Mouse (Mus musculus) monocyte, adult 5-6 weeks (primary cell): ENCODE measurements around the gene Slc47a1. TPM values are rescaled to one million over a fixed set of nuclear protein-coding genes. Genes with fewer than 3 reads are reported as not detected.
"Not testable (repeated sequence)": the region's sequence is repeated elsewhere in the genome, so short reads cannot be mapped to it uniquely, and the experiment has no call there.

Source experiments
- ATAC-seq: fragments of 153-309, 156-312 bp; replicated peaks from 2 replicates; pipeline ENCODE4 v1.8.0; 2017; ENCODE audit warnings: mild to moderate bottlenecking; ENCODE audit not compliant: low TSS enrichment, insufficient number of reproducible peaks, severe bottlenecking, poor library complexity, low FRiP score
- total RNA-seq: library from RNA; stranded (forward); fragments of 200-1000, 200-491, 200-594 nt; gene quantifications from 3 replicates; pipeline ENCODE4 v1.2.3, GENCODE M21; 2017

The Slc47a1 gene
- total RNA-seq, 1 experiment from 2014 or later, result not detected

- ATAC-seq, result no peak
These were observed 36.9 kb downstream of the Slc47a1 start for GRCm38 (mm10) chr11:61341233-61341632.

GRCm38 (mm10) chr11:61340374-61340773 lies 37.8 kb downstream of the Slc47a1 start:
- ATAC-seq, result no peak

GRCm38 (mm10) chr11:61337586-61337985 lies 40.6 kb downstream of the Slc47a1 start:
- ATAC-seq, result no peak

- ATAC-seq, result no peak
These were observed 57.0 kb downstream of the Slc47a1 start for GRCm38 (mm10) chr11:61320904-61321687.

GRCm38 (mm10) chr11:61319923-61320567 lies 58.1 kb downstream of the Slc47a1 start:
- ATAC-seq, result no peak

- no peak for ATAC-seq
These were observed 58.8 kb downstream of the Slc47a1 start for GRCm38 (mm10) chr11:61319233-61319922.

GRCm38 (mm10) chr11:61316864-61317263 lies 61.3 kb downstream of the Slc47a1 start:
- no peak for ATAC-seq

GRCm38 (mm10) chr11:61310321-61310720 lies 67.8 kb downstream of the Slc47a1 start:
- no peak for ATAC-seq

GRCm38 (mm10) chr11:61309831-61310230 lies 68.3 kb downstream of the Slc47a1 start:
- ATAC-seq, result no peak

- no peak for ATAC-seq
These were observed 70.3 kb downstream of the Slc47a1 start for GRCm38 (mm10) chr11:61307795-61308194.

- ATAC-seq, result no peak
These were observed 72.8 kb downstream of the Slc47a1 start for GRCm38 (mm10) chr11:61305377-61305776.

- not testable (repeated sequence) for ATAC-seq
These were observed 73.6 kb downstream of the Slc47a1 start for GRCm38 (mm10) chr11:61304535-61304934.

GRCm38 (mm10) chr11:61300716-61301392 lies 77.3 kb downstream of the Slc47a1 start:
- no peak for ATAC-seq

- ATAC-seq, result no peak
These were observed 77.9 kb downstream of the Slc47a1 start for GRCm38 (mm10) chr11:61300205-61300604.

- no peak for ATAC-seq
These were observed 80.2 kb downstream of the Slc47a1 start for GRCm38 (mm10) chr11:61297901-61298300.

GRCm38 (mm10) chr11:61297326-61297725 lies 80.8 kb downstream of the Slc47a1 start:
- ATAC-seq, result no peak

- ATAC-seq, result no peak
These were observed 81.6 kb downstream of the Slc47a1 start for GRCm38 (mm10) chr11:61296556-61296955.

- ATAC-seq, result no peak
These were observed 82.6 kb downstream of the Slc47a1 start for GRCm38 (mm10) chr11:61295556-61295955.

- ATAC-seq, result no peak
These were observed 83.7 kb downstream of the Slc47a1 start for GRCm38 (mm10) chr11:61294431-61294830.
